Mouse (Mus musculus): ENCODE results near the gene Sphkap. TPM values are rescaled to one million over a fixed set of nuclear protein-coding genes. Genes with fewer than 3 reads are reported as not detected.

Gene Sphkap
- polyA plus RNA-seq (2012; rRNA removed) = 24.1 and 28.9 TPM in 2 replicates

GRCm38 (mm10) chr1:83408021-83408464 lies at the start of gene Sphkap:
Sphkap (minus strand) TSS chr1:83408200.

Other genes starting within 250 kb of the Sphkap start
- 3.0 and 5.1 TPM in 2 replicates for gene Daw1, start 248.4 kb downstream of the Sphkap start, polyA plus RNA-seq (2012; rRNA removed)

Data from central nervous system, embryonic 18 days (tissue).